Mouse (Mus musculus): ENCODE measurements around the gene Ttc22. TPM values are rescaled to one million over a fixed set of nuclear protein-coding genes. Genes with fewer than 3 reads are reported as not detected.

The Ttc22 gene
- 20.5 and 29.3 TPM in 2 replicates for polyA plus RNA-seq (2012; rRNA removed)

GRCm38 (mm10) chr4:106622030-106622493 lies at the start of gene Ttc22:
Ttc22 (plus strand) TSS chr4:106622432.

DNA sequence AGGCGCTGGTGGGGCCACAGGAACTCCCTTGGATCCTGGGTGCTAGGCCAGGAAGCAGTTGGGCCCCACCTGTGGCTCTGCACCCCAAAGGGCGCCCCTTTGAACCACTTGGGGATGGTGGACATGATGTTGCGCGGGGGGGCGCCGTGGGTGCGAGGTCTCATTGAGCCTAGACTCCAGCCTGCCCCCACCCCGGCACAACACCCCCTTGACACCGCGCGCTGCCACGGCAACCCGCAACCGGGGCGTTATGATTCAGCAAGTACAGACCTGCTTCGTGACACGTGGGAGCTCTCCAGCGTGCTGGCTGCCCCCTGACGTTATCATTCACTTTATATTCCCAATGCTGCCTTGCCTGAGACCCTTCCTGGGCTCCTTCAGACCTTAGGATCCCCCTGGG lies 5.2 kb upstream of the Ttc22 start, which contains the start of gene Lexm:
TSS of gene Lexm (minus strand) at position 186 of the 400 bp plus-strand sequence.

GRCm38 (mm10) chr4:106650833-106651527 lies 28.7 kb downstream of the Ttc22 start, which contains the start of gene Pars2:
Pars2 (plus strand) TSS chr4:106651069.

GRCm38 (mm10) chr4:106678442-106679118 lies 56.3 kb downstream of the Ttc22 start, which contains the start of gene Ttc4:
Ttc4 (minus strand) TSS chr4:106678944.

Other genes with a start within 250 kb of the Ttc22 start
- gene Pcsk9, start 158.1 kb upstream of the Ttc22 start, polyA plus RNA-seq (2012; rRNA removed), result 0.52 and 1.5 TPM in 2 replicates
- 0.09 TPM in 1 of 2 replicates, not detected in the other for gene Bsnd, start 130.1 kb upstream of the Ttc22 start, polyA plus RNA-seq (2012; rRNA removed)
- gene Dhcr24, start 61.4 kb upstream of the Ttc22 start, polyA plus RNA-seq (2012; rRNA removed), result 54.1 and 65.5 TPM in 2 replicates
- gene Lexm, start 5.2 kb upstream of the Ttc22 start, polyA plus RNA-seq (2012; rRNA removed), result not detected in 2 replicates
- gene Pars2, start 28.6 kb downstream of the Ttc22 start, polyA plus RNA-seq (2012; rRNA removed), result 2.9 and 3.0 TPM in 2 replicates
- 12.4 and 14.4 TPM in 2 replicates for gene Ttc4, start 56.5 kb downstream of the Ttc22 start, polyA plus RNA-seq (2012; rRNA removed)
- 0.24 and 0.29 TPM in 2 replicates for gene Mroh7, start 108.5 kb downstream of the Ttc22 start, polyA plus RNA-seq (2012; rRNA removed)
- gene Fam151a, start 111.5 kb downstream of the Ttc22 start, polyA plus RNA-seq (2012; rRNA removed), result 0.30 TPM in 1 of 2 replicates, not detected in the other
- 10.4 and 13.1 TPM in 2 replicates for gene Acot11, start 182.6 kb downstream of the Ttc22 start, polyA plus RNA-seq (2012; rRNA removed)